Mouse (Mus musculus): ENCODE measurements around the gene Prkn.

- TF ChIP-seq CTCF (IDR thresholded peaks at IDR 0.05; ENCODE audit: borderline replicate concordance, insufficient read depth, low read depth, low read length) (no peak), POLR2A (IDR thresholded peaks at IDR 0.05; ENCODE audit: borderline replicate concordance, insufficient read depth, low read length) (no peak)
Observed at GRCm38 (mm10) chr17:11504496-11504895, 664.3 kb downstream of the Prkn start.

Data from cerebellum, adult 2 months (tissue).